Mouse (Mus musculus): ENCODE measurements around the gene Gm10642. TPM values are rescaled to one million over a fixed set of nuclear protein-coding genes. Genes with fewer than 3 reads are reported as not detected.

Gm10642 gene
- 1 to 10 TPM in 1 of 2 experiments, under 1 TPM in 1; 0.84 to 1.3 TPM for total RNA-seq (2021)
- long read RNA-seq, partial matches to known transcripts: 0 of 1 reads
- long read RNA-seq, other reads (novel, unspliced or antisense): 0 of 1 reads

DNA sequence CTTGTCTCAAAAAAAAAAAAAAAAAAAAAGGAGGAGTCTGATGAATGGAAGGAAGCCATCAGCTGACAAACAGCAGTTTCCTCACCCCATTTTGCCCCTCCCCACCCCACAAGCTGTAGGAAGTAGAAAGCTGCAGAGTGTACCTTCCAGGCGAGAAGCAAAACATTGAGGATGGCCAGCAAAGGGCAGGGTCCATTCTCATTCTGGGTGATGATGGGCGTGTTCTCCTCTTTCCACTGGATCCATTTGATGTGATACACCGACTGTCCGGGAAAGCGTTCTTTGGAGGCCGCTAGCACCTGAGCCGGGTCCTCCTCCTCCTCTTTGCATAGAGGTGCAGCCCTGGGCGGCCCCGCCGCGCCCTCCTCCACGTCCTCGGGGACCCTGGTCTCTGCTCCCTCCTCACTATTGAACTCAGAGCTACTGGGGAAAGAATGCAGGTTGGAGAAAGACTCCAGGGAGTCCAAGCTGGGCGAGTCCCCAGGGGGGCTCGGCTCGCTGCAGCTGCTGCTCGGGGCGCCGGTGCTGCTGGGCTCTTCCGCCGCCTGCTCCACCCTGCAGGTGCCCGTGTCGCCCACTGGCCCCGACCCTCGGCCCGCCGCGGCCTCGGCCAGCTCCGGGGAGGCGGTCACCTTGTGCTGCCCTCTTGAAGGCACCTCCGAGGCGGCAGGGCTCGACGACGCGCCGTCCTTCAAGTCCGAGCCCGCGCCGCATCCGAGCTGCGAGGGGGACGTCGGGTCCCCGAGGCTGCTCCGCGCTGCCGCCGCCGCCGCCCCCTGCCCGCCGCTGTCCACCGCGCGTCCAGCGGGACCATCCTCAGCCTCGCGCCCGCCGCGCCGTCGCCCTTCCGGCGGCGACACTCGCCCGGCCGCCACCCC is at the start of gene Gm10642:
Gm10642 (plus strand) TSS at position 122 of the 878 bp plus-strand sequence.
- peak; percentile 25 to 64 for DNase-seq (ENCODE audit: low spot score in 2 of 2)

DNA sequence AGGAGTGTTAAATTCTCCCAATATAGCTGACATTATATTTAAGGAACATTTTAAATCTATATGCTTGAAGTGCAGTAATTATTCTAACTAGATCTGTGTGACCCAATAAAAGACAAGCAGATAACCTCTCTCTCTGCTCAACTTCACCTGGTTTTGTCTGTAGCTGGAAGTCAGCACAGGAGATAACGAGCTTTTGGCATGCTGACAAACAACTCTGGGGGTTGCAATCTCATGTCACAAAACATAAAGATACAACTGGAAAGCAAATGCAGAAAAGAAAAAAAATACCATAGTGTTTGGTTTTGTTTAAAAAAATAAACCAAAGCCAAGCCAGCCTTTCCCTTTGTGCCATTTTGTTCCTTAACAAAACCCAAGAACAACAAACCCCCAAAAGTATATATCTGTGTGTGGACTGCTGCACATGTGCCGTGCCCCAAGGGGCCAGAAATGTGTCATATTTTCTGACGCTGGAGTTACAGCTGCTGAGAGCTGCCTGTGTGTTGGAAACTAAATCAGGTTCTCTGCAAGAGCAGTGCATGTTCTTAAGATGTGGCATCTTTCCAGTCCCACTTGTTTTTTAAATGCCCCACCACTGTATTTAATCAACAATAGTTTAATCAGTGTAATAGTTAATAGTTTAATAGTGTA is 44.9 kb upstream of the Gm10642 start:
- DNase-seq (ENCODE audit: low spot score in 2 of 2): no peak

DNA sequence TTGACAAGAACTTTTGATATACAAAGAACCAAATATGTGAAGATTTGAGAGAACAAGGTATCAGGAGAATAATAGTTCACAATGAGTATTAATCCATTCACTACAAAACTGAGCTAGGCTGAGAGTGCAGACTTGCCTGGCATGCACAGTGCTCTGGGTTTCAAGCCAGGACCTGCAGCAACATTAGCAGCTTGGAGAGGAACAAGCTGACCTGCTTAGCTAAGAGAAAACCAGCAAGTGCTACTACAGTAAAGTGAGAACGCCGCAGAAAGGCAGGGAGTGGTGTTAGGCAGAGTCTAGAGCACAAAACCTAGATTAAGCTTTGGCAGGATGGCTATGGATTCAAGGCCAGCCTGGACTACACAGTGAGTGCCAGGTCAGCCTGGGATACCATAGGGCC is 26.3 kb upstream of the Gm10642 start:
- peak; percentile 10 to 58 for DNase-seq (ENCODE audit: low spot score in 2 of 2)

DNA sequence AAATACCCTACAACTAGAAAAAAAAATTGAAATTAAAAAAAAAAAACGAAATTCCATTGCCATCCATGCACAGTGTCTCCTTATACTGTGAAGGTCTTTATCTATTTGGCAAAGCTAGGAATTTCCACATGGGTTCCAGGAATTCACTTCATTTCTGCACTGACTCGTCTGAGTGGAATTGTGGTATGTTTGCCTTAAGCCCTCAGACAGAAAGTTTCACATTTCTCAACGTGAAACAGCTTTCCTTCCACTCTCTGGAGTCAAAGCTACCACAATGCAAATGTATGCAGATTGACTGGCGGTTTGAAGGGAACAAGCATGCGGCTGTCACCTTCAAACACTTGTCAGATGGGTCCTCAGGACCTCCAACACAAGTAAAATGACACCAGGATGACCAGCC is 24.4 kb upstream of the Gm10642 start:
- no peak for DNase-seq (ENCODE audit: low spot score in 2 of 2)

DNA sequence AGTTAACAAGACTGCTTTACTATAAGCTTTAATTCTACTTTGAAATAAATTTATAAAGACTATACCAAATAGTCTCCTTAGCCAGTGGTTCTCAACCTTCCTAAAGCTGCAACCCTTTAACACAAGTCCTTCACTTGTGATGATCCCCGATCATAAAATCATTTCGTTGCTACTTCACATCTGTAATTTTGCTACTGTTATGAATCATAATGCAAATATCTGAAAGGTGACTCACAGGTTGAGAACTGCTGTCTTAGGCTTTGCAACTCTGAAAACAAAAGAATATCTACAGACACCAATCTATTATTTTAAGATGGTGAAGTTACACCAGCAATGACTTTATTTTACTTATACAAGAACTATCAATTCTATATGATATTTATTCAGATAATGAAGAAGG is 19.3 kb upstream of the Gm10642 start:
- DNase-seq (ENCODE audit: low spot score in 2 of 2): no peak

DNA sequence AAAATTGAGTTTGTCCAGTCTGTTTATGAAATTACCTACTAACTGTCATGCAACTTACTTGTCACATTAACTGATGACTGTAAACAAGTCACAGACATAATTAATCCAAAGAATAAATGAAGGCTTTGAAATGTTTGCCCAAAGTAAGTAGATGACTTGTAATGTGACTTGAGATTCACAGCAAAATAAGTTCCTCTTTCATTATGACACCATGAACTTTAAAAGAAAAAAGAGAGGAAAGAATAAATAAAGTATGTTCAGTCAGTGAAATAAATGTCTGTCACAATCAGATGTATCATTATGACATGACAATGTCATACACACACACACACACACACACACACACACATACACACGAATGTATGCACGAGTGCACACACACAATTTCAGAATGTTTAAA is 5.8 kb upstream of the Gm10642 start:
- DNase-seq (ENCODE audit: low spot score in 2 of 2): no peak

DNA sequence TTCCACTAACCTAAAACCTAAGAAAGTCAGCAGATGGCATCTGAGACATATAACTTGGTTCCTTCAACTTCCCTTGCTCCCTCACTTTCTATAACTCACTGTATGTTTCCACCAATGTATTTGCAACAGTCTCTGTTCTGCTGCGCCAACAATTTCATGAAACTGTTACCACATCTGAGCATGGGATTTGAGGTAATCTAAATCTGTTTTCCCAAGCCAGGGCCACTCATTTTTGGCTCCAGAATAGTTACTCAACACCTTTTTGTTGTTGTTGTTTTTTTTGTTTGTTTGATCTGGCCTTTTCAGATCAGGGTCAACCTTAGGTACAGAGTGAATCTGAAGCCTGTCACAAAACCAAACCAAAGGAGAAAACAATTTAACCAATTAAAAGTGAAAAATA is 5.1 kb upstream of the Gm10642 start:
- no peak for DNase-seq (ENCODE audit: low spot score in 2 of 2)

DNA sequence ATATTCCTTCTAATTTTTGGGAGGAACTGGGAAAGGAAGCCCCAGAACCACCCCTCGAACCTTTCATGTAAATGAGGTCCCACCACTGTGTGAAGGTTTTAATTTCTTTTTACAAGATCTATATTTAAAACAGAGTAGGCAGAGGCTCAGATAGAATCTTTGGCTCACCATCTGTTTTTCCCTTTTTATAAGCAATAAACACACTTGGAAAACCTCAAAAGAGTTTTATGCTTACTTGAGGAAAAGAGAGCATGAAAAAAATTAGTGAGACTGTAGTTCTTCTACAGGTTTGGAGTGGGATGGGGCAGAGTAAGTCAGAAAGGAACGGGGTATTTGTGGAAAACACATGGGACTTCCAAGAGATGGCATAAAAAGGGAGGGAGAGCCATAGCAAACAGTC is 3.8 kb upstream of the Gm10642 start:
- no peak for DNase-seq (ENCODE audit: low spot score in 2 of 2)

DNA sequence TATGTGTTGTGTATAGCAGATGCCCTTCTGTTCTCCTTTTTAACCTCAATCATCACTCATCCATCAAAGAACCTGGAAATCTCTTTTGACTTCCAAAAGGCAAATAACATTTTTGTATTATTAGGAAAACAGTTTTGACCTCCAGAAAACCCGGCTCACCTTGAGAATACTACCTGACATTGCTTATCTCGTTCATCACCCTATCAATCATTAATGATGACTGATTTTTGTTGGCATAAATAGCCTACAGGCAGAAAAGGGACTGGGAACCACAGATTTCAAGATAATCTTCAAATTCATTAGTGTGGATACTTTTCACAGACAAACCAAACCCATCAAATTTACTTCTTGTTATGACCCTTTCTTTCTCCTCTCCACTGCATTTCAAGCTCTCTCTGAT is 2.2 kb upstream of the Gm10642 start:
- DNase-seq (ENCODE audit: low spot score in 2 of 2): no peak

DNA sequence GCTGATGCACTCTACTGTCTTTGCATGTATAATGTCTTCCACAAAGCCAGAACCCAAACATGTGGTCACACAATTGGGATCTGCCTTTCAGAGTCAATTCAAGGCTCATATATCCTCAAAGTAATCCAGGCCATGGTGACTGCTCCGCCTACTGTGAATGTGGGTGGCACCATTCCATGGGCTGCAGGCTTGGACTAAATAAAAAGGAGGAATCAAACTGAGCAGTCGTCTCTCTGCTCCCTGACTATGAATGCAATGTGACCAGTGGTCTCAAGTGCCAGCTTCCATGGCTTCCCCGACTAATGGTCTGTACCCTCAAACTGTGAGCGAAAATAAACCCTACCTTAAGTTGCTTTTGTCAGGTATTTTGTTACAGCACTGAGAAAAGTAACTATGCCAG is 1.6 kb upstream of the Gm10642 start:
- DNase-seq (ENCODE audit: low spot score in 2 of 2): no peak

DNA sequence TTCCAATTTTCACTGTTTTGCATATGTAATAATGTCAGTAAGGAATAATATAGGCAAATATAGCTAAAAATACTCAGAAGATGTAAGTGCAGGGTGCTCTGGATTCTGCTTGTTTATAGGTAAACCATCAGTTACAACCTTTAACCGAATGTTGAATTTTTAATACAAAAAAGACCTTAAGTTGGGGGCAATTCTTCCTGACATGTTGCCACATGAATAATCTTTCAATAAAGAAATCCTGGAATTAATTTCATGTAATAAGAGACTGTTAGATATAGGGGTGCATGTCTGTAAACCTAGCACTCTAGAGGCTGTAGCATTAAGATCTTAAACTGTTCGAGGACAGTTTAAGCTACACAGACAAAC is 304 bp upstream of the Gm10642 start:
- DNase-seq (ENCODE audit: low spot score in 2 of 2): no peak

DNA sequence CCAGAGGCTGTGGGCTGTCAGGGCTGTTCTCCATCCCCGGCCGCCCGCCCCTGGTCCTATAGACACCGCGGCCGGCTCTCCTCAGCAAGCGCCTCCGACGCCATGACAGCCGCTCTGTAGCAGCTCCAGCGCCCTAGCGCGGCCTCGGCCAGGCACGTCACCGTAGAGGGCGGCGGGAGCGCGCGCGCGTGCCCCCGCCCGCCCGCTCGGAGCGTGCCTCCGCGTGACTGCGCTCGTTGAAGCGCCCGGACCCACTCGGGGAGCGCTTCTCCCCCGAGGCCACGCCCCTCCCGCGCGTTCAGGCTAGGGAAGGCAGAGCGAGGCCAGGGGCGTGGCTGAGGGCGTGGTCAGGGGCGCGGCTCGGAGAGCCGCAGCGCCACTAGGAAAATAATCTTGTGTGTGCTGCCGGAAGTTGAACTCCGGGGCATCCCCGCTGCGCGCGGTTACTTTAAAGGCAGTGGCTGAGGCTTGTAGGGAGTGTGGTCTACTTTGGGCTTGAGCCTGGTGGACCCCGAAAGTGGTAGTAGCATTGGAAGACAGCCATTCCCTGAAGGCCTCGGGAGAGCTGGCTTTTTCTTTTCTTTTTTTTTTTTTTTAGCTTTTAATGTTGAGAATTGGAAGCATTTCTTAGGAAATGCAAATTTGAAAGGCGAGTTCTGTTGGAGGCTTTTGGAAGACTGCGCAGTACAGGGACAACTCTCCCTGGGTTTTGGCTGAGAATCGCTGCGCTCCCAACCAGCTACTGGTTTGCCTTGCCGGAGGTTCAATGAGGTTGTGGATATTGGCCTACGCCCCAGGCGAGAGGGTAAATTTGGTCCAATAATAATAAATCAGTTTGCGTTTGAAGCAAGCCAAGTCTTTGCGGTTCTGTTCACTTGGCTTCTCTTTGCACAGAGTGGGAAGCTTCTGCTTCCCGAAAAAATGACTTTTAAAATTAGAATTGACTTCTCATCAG is 1.2 kb downstream of the Gm10642 start, which contains the start of gene Mindy2:
Mindy2 (minus strand) TSS at position 162 of the 955 bp plus-strand sequence.
- DNase-seq (ENCODE audit: low spot score in 2 of 2): peak; percentile 96 to 97

DNA sequence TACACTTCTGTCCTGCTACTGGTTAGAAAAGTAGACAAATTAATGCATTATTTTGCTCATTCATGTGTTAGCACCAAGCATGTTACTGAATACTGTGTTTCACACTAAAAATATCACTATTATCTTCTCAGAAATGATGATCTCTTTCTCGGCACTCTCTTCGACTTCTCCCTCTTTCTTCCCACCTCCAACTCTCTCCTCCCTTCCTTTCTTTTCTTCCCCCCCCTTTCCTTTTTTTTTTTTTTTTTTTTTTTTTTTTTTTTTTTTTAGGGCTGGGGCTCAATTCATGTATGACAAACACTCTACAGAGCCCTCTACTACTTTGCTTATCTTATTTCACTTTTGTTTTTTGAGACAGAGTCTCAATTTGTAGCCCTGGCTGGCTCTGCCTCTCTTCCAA is 2.2 kb downstream of the Gm10642 start:
- no peak for DNase-seq (ENCODE audit: low spot score in 2 of 2)

DNA sequence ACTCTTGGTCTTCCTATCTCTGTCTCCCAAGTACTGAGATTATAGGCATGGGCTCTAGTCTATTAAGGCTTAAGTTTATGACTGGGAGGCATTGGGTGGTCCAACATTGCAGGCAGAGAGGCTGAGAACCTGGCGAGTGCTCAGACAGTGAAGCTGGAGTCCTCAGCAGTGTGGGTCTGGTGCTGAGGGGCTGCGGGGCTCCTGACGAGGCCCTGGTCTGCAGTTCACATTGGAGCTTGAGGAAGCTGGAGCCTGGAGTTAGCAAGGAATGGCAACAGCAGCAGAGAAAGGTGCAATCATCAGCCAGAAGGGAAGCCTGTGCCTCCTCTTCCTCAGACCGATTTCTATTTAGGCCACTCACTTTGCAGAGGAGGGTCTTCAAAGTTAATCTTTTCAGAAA is 8.8 kb downstream of the Gm10642 start:
- DNase-seq (ENCODE audit: low spot score in 2 of 2): no peak

DNA sequence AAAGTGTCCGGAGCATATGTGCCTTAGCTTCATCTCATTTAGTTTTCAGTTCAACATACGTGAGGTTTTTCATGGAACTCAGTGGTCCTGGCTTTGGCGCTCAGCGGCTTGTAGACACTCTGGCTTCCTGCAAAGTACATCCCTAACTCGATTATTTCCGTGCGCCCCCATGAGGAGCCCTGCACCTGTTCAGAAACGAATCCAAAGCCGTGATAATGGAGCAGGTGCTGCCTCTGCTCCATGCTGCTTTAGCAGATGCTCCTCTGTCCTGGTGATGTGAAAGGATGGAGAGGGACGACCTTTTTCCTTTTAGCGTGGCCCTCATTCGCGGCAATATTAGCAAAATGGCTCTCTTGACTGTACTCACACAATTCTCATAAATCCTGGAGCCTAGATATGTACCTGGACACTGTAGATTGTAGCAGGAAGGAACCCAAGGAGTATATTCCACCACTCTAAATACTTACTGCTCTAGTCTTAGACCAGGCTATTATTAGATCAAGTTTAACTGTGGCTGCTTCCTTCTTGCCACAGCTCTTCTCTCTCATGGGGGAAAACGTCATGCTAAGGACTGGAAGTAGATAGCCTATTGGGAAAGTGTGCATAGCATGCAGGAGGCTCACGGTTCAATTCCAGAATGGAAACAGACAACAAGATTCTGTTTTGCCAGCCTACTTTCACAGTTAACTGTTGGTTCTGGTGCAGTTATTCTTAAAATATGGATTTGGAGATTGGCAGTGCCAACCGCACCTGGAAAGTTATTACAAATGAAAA is 9.5 kb downstream of the Gm10642 start:
- DNase-seq (ENCODE audit: low spot score in 2 of 2): no peak

DNA sequence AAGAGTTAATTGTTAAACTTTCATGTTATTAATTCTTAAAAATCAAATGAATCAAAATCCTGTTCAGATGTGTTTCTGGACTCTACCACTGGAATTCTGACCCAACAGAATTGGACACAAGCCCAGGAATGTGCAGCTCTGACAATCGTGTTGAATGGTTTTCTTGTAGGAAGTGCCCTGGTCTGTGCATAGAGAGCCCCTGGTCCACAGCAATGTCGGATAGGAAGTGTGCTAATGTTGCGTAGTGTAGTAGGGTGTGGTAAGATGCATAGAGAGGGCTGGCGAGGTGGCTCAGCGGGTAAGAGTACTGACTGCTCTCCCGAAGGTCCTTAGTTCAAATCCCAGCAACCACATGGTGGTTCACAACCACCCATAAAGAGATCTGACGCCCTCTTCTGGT is 10.8 kb downstream of the Gm10642 start:
- DNase-seq (ENCODE audit: low spot score in 2 of 2): no peak

DNA sequence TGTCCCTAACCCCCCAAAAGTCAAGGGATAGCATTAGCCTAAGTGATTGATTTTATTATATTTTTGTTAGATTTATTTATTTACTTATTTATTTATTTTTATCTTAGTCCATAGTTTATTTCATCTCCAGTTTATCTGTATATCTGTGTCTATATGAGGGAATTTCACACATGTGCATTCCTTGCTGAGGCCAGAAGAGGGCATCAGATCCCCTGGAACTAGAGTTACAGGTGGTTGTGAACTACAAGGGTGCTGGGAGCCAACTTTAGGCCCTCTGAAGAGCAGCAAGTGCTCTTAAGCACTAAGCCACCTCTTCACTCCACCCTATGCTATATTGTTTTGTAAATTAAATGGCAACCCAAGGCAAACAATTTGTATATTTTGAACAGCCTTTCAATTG is 12.0 kb downstream of the Gm10642 start:
- no peak for DNase-seq (ENCODE audit: low spot score in 2 of 2)

DNA sequence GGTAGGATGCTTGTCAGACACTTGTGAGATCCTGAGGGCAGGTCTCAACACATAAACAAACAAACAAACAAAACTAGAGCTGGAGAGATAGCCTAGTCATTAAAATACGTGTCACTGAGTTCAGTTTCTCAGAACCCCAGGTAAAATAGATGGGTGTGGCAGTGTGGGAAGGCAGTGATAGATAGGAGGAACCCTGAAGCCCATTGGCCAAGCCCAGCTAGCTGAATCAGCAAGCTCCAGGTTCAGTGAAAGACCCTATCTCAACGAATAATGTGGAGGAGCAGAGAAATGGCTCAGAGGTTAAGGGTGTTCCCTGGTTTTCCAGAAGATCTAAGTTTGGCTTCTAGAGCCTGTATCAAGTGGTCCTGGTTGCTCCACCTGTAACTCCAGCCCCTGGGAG is 13.1 kb downstream of the Gm10642 start:
- DNase-seq (ENCODE audit: low spot score in 2 of 2): no peak

DNA sequence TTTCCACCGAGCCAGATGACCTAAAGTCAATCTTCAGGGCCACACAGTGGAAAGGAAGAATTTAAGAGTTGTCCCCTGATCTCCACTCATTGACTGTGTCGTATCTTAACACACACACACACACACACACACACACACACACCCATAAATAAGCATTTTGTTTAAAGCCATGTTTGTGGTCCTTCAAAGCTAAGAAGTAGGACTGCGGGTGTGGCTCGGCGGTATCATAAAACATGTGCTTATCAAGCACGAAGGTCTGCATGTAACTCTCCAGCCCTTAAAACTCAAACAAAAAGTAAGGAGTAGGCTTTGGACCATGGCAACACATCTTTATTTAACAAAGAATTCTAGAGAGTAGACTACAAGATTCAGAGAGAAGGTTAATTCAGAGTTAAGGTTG is 14.3 kb downstream of the Gm10642 start:
- DNase-seq (ENCODE audit: low spot score in 2 of 2): no peak

DNA sequence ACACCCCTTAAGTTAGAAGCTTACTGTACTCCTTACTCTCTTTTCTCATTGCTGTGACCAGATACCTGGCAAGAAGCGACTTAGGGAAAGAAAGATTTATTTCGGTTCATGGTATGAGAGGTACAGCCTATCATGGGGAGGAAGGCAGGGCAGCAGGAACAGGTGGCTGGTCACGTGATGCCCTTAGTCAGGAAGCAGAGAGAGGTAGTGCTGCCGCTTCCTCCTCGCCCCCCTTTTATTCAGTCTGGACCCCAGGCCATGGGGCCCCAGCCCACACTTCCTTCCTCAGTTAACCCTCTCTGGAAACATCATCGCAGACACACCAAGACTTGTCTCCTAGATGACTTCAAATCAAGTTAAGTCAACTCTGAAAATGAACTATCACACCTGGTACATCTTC is 15.2 kb downstream of the Gm10642 start:
- no peak for DNase-seq (ENCODE audit: low spot score in 2 of 2)

All from layer of hippocampus, adult 18-20 months (tissue).